9 mouse cellular contexts compared by ENCODE assay signal in the genomic region with DNA sequence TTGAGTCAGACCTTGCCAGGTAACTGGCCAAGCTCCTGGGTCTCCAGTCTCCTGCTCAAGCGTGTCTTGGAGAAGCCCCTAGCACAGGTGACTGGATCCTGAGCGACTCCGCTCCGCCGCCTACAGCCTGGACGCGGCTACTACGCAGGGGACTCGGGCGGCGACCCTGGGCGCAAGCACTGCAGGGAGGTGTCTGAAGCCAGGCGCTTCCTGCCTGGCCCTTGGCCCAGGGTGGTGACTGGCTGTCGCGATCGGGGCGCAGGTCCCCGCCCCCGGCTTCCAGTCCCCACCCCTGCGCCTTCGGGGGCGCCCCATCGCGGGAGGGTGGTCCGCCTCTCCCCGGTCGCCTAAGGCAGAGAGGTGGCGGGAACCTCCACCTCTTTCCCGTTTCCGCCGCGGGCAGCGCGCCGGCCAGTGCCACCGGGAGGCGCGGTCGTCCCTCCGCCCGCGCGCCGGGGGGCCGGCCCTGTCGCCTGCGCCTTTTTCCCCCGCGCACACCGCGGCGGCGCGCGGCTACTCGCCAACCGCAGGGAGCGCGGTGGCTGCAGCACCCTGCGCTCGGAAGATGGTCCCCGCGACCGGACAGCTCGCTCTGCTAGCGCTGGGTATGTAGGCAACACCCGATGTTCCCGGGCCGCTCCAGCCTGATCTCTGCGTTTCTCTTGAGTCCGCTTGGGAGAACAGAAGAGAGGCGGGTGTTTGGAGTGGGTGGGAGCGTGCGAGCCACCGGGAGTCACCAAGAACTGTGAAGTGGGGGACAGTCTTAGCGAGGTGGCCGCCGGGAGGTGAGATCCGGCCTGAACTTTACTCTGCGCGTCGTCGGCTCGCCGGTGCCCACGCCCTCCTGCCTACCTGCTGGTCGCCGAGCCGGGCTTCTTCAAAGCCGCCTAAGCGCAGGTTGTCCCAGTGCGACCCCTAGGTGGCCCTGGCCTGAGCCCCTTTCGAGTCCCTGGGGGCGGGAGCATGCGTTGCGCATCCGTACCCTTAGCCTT. TPM values are rescaled to one million over a fixed set of nuclear protein-coding genes. Genes with fewer than 3 reads are reported as not detected.
DNase-seq lines count a peak whose midpoint lies in the region; ATAC-seq and TF ChIP-seq lines count a peak whose summit lies in the region.
"Had no signal": no experiment of that assay in that cellular context is flagged by ENCODE, and none has a peak within 500 bp of the region (broad histone marks: within the 10 kb centered on the region; RNA-seq: fewer than 3 reads in every experiment).

A gene (plus strand): TSS at position 283 of the 992 bp plus-strand sequence.

- H3K27ac ChIP-seq in spleen, adult 2 months (ENCODE audit: insufficient read depth, low read length): no peak within 1 kb of the TSS
- no peak within 1 kb of the TSS for H3K27ac ChIP-seq in embryonic facial prominence, embryonic 11.5 days (replicated peaks; ENCODE audit: low read depth, low read length)
- H3K27ac ChIP-seq in heart, embryonic 11.5 days (ENCODE audit: low read depth, low read length): no peak within 1 kb of the TSS
- H3K27ac ChIP-seq in kidney, embryonic 14.5 days (ENCODE audit: low read depth, low read length): peak within 1 kb of the TSS; percentile 20; the same call in 1 of the 2 replicates
- peak within 1 kb of the TSS; percentile 80 for H3K27ac ChIP-seq in liver, adult 2 months (replicated peaks; ENCODE audit: insufficient read depth, low read depth, low read length)

- no peaks in the 10 kb centered on the region for H3K9me3 ChIP-seq in embryonic facial prominence, embryonic 11.5 days (replicated peaks; ENCODE audit: control insufficient read depth, low read length)
- no peaks in the 10 kb centered on the region for H3K9me3 ChIP-seq in heart, embryonic 11.5 days (replicated peaks; ENCODE audit: control insufficient read depth, low read length)
- H3K9me3 ChIP-seq in kidney, embryonic 14.5 days (ENCODE audit: control insufficient read depth, low read length): no peaks in the 10 kb centered on the region

- H3K27me3 ChIP-seq in spleen, adult 2 months (ENCODE audit: control insufficient read depth, insufficient read depth, low read length): peaks cover 14% of the 10 kb centered on the region
- peaks cover 10% of the 10 kb centered on the region for H3K27me3 ChIP-seq in embryonic facial prominence, embryonic 11.5 days (ENCODE audit: control insufficient read depth, insufficient read depth, low read length)
- peaks cover 29% of the 10 kb centered on the region for H3K27me3 ChIP-seq in heart, embryonic 11.5 days (ENCODE audit: control insufficient read depth, insufficient read depth, low read length)
- no peaks in the 10 kb centered on the region for H3K27me3 ChIP-seq in kidney, embryonic 14.5 days (ENCODE audit: control insufficient read depth, insufficient read depth, low read length)
- no peaks in the 10 kb centered on the region for H3K27me3 ChIP-seq in liver, adult 2 months (ENCODE audit: control insufficient read depth, insufficient read depth, low read length)

- H3K9ac ChIP-seq in embryonic facial prominence, embryonic 11.5 days (replicated peaks; ENCODE audit: low read length): peak within 1 kb of the TSS; percentile 62
- peak within 1 kb of the TSS; percentile 67 for H3K9ac ChIP-seq in heart, embryonic 11.5 days (ENCODE audit: low read depth, low read length)
- H3K9ac ChIP-seq in kidney, embryonic 14.5 days (ENCODE audit: low read depth, low read length): peak within 1 kb of the TSS; percentile 62
- peak within 1 kb of the TSS; percentile 90 for H3K9ac ChIP-seq in liver, adult 2 months (ENCODE audit: low read depth, low read length)

- no peaks in the 10 kb centered on the region for H3K36me3 ChIP-seq in spleen, adult 2 months (ENCODE audit: control insufficient read depth, insufficient read depth, low read length)
- H3K36me3 ChIP-seq in embryonic facial prominence, embryonic 11.5 days (replicated peaks; ENCODE audit: control insufficient read depth, insufficient read depth, low read depth, low read length): no peaks in the 10 kb centered on the region
- H3K36me3 ChIP-seq in heart, embryonic 11.5 days (ENCODE audit: control insufficient read depth, insufficient read depth, low read length): no peaks in the 10 kb centered on the region
- H3K36me3 ChIP-seq in kidney, embryonic 14.5 days (ENCODE audit: control insufficient read depth, insufficient read depth, low read length): no peaks in the 10 kb centered on the region
- H3K36me3 ChIP-seq in liver, adult 2 months (ENCODE audit: control insufficient read depth, insufficient read depth, low read length): no peaks in the 10 kb centered on the region

- H3K4me1 ChIP-seq in spleen, adult 2 months (ENCODE audit: control insufficient read depth, insufficient read depth, insufficient read length): peaks cover 2% of the 10 kb centered on the region; the same call in 1 of the 2 replicates
- peaks cover 4% of the 10 kb centered on the region; the same call in 1 of the 2 replicates for H3K4me1 ChIP-seq in embryonic facial prominence, embryonic 11.5 days (ENCODE audit: control insufficient read depth, insufficient read depth, low read length)
- H3K4me1 ChIP-seq in heart, embryonic 11.5 days (ENCODE audit: control insufficient read depth, insufficient read depth, low read length): no peaks in the 10 kb centered on the region
- H3K4me1 ChIP-seq in kidney, embryonic 14.5 days (ENCODE audit: control insufficient read depth, insufficient read depth, low read length): peaks cover 14% of the 10 kb centered on the region; the same call in 1 of the 2 replicates
- peaks cover 10% of the 10 kb centered on the region; the same call in 1 of the 2 replicates for H3K4me1 ChIP-seq in liver, adult 2 months (ENCODE audit: control insufficient read depth, insufficient read depth, low read length)

- no peak for TF ChIP-seq CTCF in spleen, adult 2 months (IDR thresholded peaks at IDR 0.05; ENCODE audit: extremely low read depth, insufficient read depth, insufficient read length, insufficient replicate concordance)
- TF ChIP-seq CTCF in liver, adult 2 months (IDR thresholded peaks at IDR 0.05; ENCODE audit: low read depth, low read length): peak; percentile 81

- no peak for TF ChIP-seq POLR2A in spleen, adult 2 months (IDR thresholded peaks at IDR 0.05; ENCODE audit: low read depth, low read length)
- TF ChIP-seq POLR2A in liver, adult 2 months (IDR thresholded peaks at IDR 0.05; ENCODE audit: extremely low read depth, insufficient read depth, low read length): 0 out of 2 replicates have a peak, but pooled peaks have one; percentile 38

- H3K79me2 ChIP-seq in liver, adult 2 months (ENCODE audit: control insufficient read depth, insufficient read depth, low read length): peaks cover 10% of the 10 kb centered on the region; the same call in 1 of the 2 replicates

- H3K4me2 ChIP-seq in embryonic facial prominence, embryonic 11.5 days (ENCODE audit: low read depth, low read length): peak within 1 kb of the TSS; percentile 99
- H3K4me2 ChIP-seq in heart, embryonic 11.5 days: peak within 1 kb of the TSS; percentile 92
- peak within 1 kb of the TSS; percentile 79 for H3K4me2 ChIP-seq in kidney, embryonic 14.5 days (replicated peaks; ENCODE audit: low read depth, low read length)

- peak; percentile 70 for ATAC-seq in embryonic facial prominence, embryonic 11.5 days (replicated peaks; ENCODE audit: insufficient number of reproducible peaks, low FRiP score, low TSS enrichment, low read depth)
- ATAC-seq in heart, embryonic 11.5 days (replicated peaks; ENCODE audit: insufficient number of reproducible peaks, low FRiP score, low TSS enrichment): peak; percentile 78
- ATAC-seq in kidney, embryonic 14.5 days (ENCODE audit: low FRiP score, low TSS enrichment): peak; percentile 86

- H3K4me3 ChIP-seq in spleen, adult 2 months (ENCODE audit: extremely low read depth, insufficient read depth, insufficient read length): peak within 1 kb of the TSS; percentile 40; the same call in 1 of the 2 replicates
- H3K4me3 ChIP-seq in embryonic facial prominence, embryonic 11.5 days (ENCODE audit: low read depth, low read length): peak within 1 kb of the TSS; percentile 63
- peak within 1 kb of the TSS; percentile 73 for H3K4me3 ChIP-seq in heart, embryonic 11.5 days (ENCODE audit: low read depth, low read length)
- H3K4me3 ChIP-seq in kidney, embryonic 14.5 days (ENCODE audit: low read length): peak within 1 kb of the TSS; percentile 62
- H3K4me3 ChIP-seq in liver, adult 2 months (ENCODE audit: insufficient read depth, low read depth, low read length): peak within 1 kb of the TSS; percentile 89

- WGBS in spleen, adult 2 months: 1% methylated on average over 96 of the region's 97 CpGs
- under 1% methylated on average over 87 of the region's 97 CpGs for WGBS in embryonic facial prominence, embryonic 11.5 days
- under 1% methylated on average over 91 of the region's 97 CpGs for WGBS in heart, embryonic 11.5 days (ENCODE audit: insufficient replicate concordance)
- under 1% methylated on average over 82 of the region's 97 CpGs for WGBS in kidney, embryonic 14.5 days
- 1% methylated on average over 96 of the region's 97 CpGs for WGBS in liver, adult 2 months

- DNase-seq in spleen, adult 2 months (ENCODE audit: low read depth in 1 of 2, low spot score in 2 of 2): no peak
- no peak for DNase-seq in spleen, postnatal 36 days (ENCODE audit: low spot score in 2 of 2)
- DNase-seq in embryonic facial prominence, embryonic 11.5 days (ENCODE audit: low spot score): peak; percentile 60
- DNase-seq in liver, adult 2 months (ENCODE audit: extremely low read depth, low read depth, low spot score): peak; percentile 71
- peak; percentile 16 to 26 for DNase-seq in natural killer cell, adult 2 months (ENCODE audit: low spot score in 2 of 2)
- DNase-seq in thymus, postnatal 0 days (ENCODE audit: low spot score): peak; percentile 21

RNA-seq across cellular contexts. Expression of the gene that starts here (rescaled TPM):
- polyA plus RNA-seq in spleen, adult 2 months (2012; rRNA removed): 0.45 and 0.49 TPM in 2 replicates
- polyA plus RNA-seq in embryonic facial prominence, embryonic 11.5 days (2014; fragmentation: Nextera tagmentation; extraction: Ambion mirVana): 1.8 and 2.5 TPM in 2 replicates
- polyA plus RNA-seq in heart, embryonic 11.5 days (2014; fragmentation: Nextera tagmentation; extraction: Ambion mirVana): 3.0 and 4.1 TPM in 2 replicates
- 5.1 and 12.3 TPM in 2 replicates for polyA plus RNA-seq in kidney, embryonic 14.5 days (2014; fragmentation: Nextera tagmentation; extraction: Ambion mirVana)
- 6.3 and 8.5 TPM in 2 replicates for total RNA-seq in liver, adult 2 months (2014; rRNA removed)
- polyA plus RNA-seq in liver, adult 2 months (2012; rRNA removed): 13.3 and 14.3 TPM in 2 replicates
- 0.32 and 0.40 TPM in 2 replicates for polyA plus RNA-seq in thymus, postnatal 0 days (2015; fragmentation: Nextera tagmentation; extraction: Ambion mirVana)
- total RNA-seq: CH12.LX had no signal

Comparison
In these comparisons a context has a peak if more than half of its experiments do, and no peak if none do; other contexts are left out.
1. Peak in DNase-seq in thymus, postnatal 0 days; RNA of the gene not detected or under 1 TPM.
2. DNase-seq: peak in embryonic facial prominence, embryonic 11.5 days (single experiment), liver, adult 2 months (single experiment) and natural killer cell, adult 2 months (2 of 2); none in spleen, adult 2 months (0 of 2) and spleen, postnatal 36 days (0 of 2).
3. H3K27ac ChIP-seq: peak in kidney, embryonic 14.5 days (single experiment) and liver, adult 2 months (single experiment); none in spleen, adult 2 months (single experiment), embryonic facial prominence, embryonic 11.5 days (single experiment) and heart, embryonic 11.5 days (single experiment).
4. Peak in every context shown above with its lines, with median percentiles within 50 percentile points of each other: H3K4me3 ChIP-seq, ATAC-seq, H3K4me2 ChIP-seq and H3K9ac ChIP-seq.